Mouse (Mus musculus): ENCODE results near the gene Igfbpl1. TPM values are rescaled to one million over a fixed set of nuclear protein-coding genes. Genes with fewer than 3 reads are reported as not detected.

Igfbpl1 gene
- 0.38 and 0.51 TPM in 2 replicates for polyA plus RNA-seq (2012; rRNA removed)

GRCm38 (mm10) chr4:45826275-45827040 lies at the start of gene Igfbpl1:
Igfbpl1 (minus strand) TSS chr4:45826923.
- Histone ChIP-seq H3K4me1 (ENCODE audit: control insufficient read depth, insufficient read depth, low read length) (no peaks in the 10 kb centered on the region), H3K27me3 (ENCODE audit: control insufficient read depth, insufficient read depth, low read length) (peaks cover 1% of the 10 kb centered on the region; the same call in 1 of the 2 replicates), H3K4me3 (replicated peaks; ENCODE audit: insufficient read depth, low read depth, low read length) (no peak within 1 kb of the TSS), H3K27ac (ENCODE audit: insufficient read depth, low read length) (no peak within 1 kb of the TSS)
- no peak for TF ChIP-seq CTCF (IDR thresholded peaks at IDR 0.05; ENCODE audit: borderline replicate concordance, insufficient read depth, low read depth, low read length)
- no peak for TF ChIP-seq POLR2A (IDR thresholded peaks at IDR 0.05; ENCODE audit: borderline replicate concordance, insufficient read depth, low read length)
- DNase-seq: no peak
- 1% methylated on average over 90 of the region's 91 CpGs for WGBS

GRCm38 (mm10) chr4:45872147-45872546 lies 45.4 kb upstream of the Igfbpl1 start:
- WGBS: 60% methylated on average over 2 of the region's 2 CpGs
- Histone ChIP-seq H3K27me3 (ENCODE audit: control insufficient read depth, insufficient read depth, low read length) (no peaks in the 10 kb centered on the region; the same call in 1 of the 2 replicates), H3K4me1 (ENCODE audit: control insufficient read depth, insufficient read depth, low read length) (no peaks in the 10 kb centered on the region), H3K4me3 (replicated peaks; ENCODE audit: insufficient read depth, low read depth, low read length) (no peak overlapping the region), H3K27ac (ENCODE audit: insufficient read depth, low read length) (no peak overlapping the region)
- no peak for DNase-seq
- TF ChIP-seq CTCF (IDR thresholded peaks at IDR 0.05; ENCODE audit: borderline replicate concordance, insufficient read depth, low read depth, low read length) (no peak), POLR2A (IDR thresholded peaks at IDR 0.05; ENCODE audit: borderline replicate concordance, insufficient read depth, low read length) (no peak)

- WGBS: 42% methylated on average over 24 of the region's 24 CpGs
- TF ChIP-seq POLR2A (IDR thresholded peaks at IDR 0.05; ENCODE audit: borderline replicate concordance, insufficient read depth, low read length) (no peak), CTCF (IDR thresholded peaks at IDR 0.05; ENCODE audit: borderline replicate concordance, insufficient read depth, low read depth, low read length) (no peak)
- DNase-seq: no peak
- Histone ChIP-seq H3K27ac (ENCODE audit: insufficient read depth, low read length) (no peak overlapping the region), H3K27me3 (ENCODE audit: control insufficient read depth, insufficient read depth, low read length) (no peaks in the 10 kb centered on the region), H3K4me1 (ENCODE audit: control insufficient read depth, insufficient read depth, low read length) (no peaks in the 10 kb centered on the region), H3K4me3 (replicated peaks; ENCODE audit: insufficient read depth, low read depth, low read length) (no peak overlapping the region)
Measured at GRCm38 (mm10) chr4:45869021-45869815, 42.5 kb upstream of the Igfbpl1 start.

GRCm38 (mm10) chr4:45867416-45867815 lies 40.7 kb upstream of the Igfbpl1 start:
- Histone ChIP-seq H3K4me1 (ENCODE audit: control insufficient read depth, insufficient read depth, low read length) (no peaks in the 10 kb centered on the region), H3K27ac (ENCODE audit: insufficient read depth, low read length) (no peak overlapping the region), H3K4me3 (replicated peaks; ENCODE audit: insufficient read depth, low read depth, low read length) (no peak overlapping the region), H3K27me3 (ENCODE audit: control insufficient read depth, insufficient read depth, low read length) (no peaks in the 10 kb centered on the region)
- TF ChIP-seq POLR2A (IDR thresholded peaks at IDR 0.05; ENCODE audit: borderline replicate concordance, insufficient read depth, low read length): no peak
- TF ChIP-seq CTCF (IDR thresholded peaks at IDR 0.05; ENCODE audit: borderline replicate concordance, insufficient read depth, low read depth, low read length): no peak
- DNase-seq: no peak
- WGBS: 61% methylated on average over 8 of the region's 8 CpGs

GRCm38 (mm10) chr4:45861160-45861559 lies 34.4 kb upstream of the Igfbpl1 start:
- Histone ChIP-seq H3K4me3 (replicated peaks; ENCODE audit: insufficient read depth, low read depth, low read length) (no peak overlapping the region), H3K27ac (ENCODE audit: insufficient read depth, low read length) (no peak overlapping the region), H3K4me1 (ENCODE audit: control insufficient read depth, insufficient read depth, low read length) (no peaks in the 10 kb centered on the region; the same call in 1 of the 2 replicates), H3K27me3 (ENCODE audit: control insufficient read depth, insufficient read depth, low read length) (no peaks in the 10 kb centered on the region; the same call in 1 of the 2 replicates)
- 38% methylated on average over 5 of the region's 5 CpGs for WGBS
- DNase-seq: no peak
- TF ChIP-seq POLR2A (IDR thresholded peaks at IDR 0.05; ENCODE audit: borderline replicate concordance, insufficient read depth, low read length) (no peak), CTCF (IDR thresholded peaks at IDR 0.05; ENCODE audit: borderline replicate concordance, insufficient read depth, low read depth, low read length) (no peak)

- 47% methylated on average over 19 of the region's 19 CpGs for WGBS
- no peaks in the 10 kb centered on the region for H3K4me1 ChIP-seq (ENCODE audit: control insufficient read depth, insufficient read depth, low read length)
- peak; percentile 81 for TF ChIP-seq CTCF (IDR thresholded peaks at IDR 0.05; ENCODE audit: borderline replicate concordance, insufficient read depth, low read depth, low read length)
- TF ChIP-seq POLR2A (IDR thresholded peaks at IDR 0.05; ENCODE audit: borderline replicate concordance, insufficient read depth, low read length): no peak
- DNase-seq: peak; percentile 68 to 78
- no peaks in the 10 kb centered on the region; the same call in 1 of the 2 replicates for H3K27me3 ChIP-seq (ENCODE audit: control insufficient read depth, insufficient read depth, low read length)
- no peak overlapping the region for H3K27ac ChIP-seq (ENCODE audit: insufficient read depth, low read length)
- no peak overlapping the region for H3K4me3 ChIP-seq (replicated peaks; ENCODE audit: insufficient read depth, low read depth, low read length)
Measured at GRCm38 (mm10) chr4:45855803-45856424, 29.2 kb upstream of the Igfbpl1 start.

- WGBS: 78% methylated on average over 15 of the region's 15 CpGs
Measured at GRCm38 (mm10) chr4:45853496-45854246, 26.9 kb upstream of the Igfbpl1 start.

More at GRCm38 (mm10) chr4:45853496-45854246, 26.9 kb upstream of the Igfbpl1 start:
- Histone ChIP-seq H3K4me3 (replicated peaks; ENCODE audit: insufficient read depth, low read depth, low read length) (no peak overlapping the region), H3K27me3 (ENCODE audit: control insufficient read depth, insufficient read depth, low read length) (no peaks in the 10 kb centered on the region; the same call in 1 of the 2 replicates), H3K27ac (ENCODE audit: insufficient read depth, low read length) (no peak overlapping the region), H3K4me1 (ENCODE audit: control insufficient read depth, insufficient read depth, low read length) (no peaks in the 10 kb centered on the region)
- TF ChIP-seq POLR2A (IDR thresholded peaks at IDR 0.05; ENCODE audit: borderline replicate concordance, insufficient read depth, low read length): no peak
- DNase-seq: no peak

Data from cerebellum, adult 2 months (tissue).